Mouse (Mus musculus): ENCODE data around the gene Tbc1d13. TPM values are rescaled to one million over a fixed set of nuclear protein-coding genes. Genes with fewer than 3 reads are reported as not detected.
"Not testable (repeated sequence)": the region's sequence is repeated elsewhere in the genome, so short reads cannot be mapped to it uniquely, and the experiment has no call there.

Gene Tbc1d13
- polyA plus RNA-seq, 1 experiment from 2014 or later, result 3.7 TPM

DNA sequence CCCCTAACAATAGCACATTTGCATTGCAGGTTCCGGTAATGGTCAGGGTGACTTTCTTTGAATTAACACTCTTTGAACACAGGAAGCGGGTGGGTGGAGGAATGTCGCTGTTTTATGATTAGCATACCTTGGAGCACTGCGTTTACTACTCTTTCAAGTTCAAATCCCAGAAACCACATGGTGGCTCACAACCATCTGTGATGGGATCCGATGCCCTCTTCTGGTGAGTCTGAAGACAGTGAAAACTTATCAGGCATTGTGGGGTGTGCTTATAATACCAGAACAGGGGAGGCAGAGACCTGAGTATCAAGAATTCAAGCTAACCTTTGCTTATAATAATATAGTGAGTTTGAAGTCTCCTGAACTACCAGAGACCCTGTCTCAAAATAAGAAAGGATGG lies 2.3 kb upstream of the Tbc1d13 start:
- H3K4me1 ChIP-seq (replicated peaks), result peaks cover 43% of the 10 kb centered on the region
- H3K9ac ChIP-seq; H3K9me3 ChIP-seq (replicated peaks); ATAC-seq (ENCODE audit: low read depth); H3K27ac ChIP-seq; H3K36me3 ChIP-seq; DNase-seq; H3K4me3 ChIP-seq (replicated peaks); H3K27me3 ChIP-seq; H3K4me2 ChIP-seq: not testable (repeated sequence)
- 58% methylated on average over 5 of the region's 5 CpGs for WGBS (ENCODE audit: insufficient replicate concordance)

DNA sequence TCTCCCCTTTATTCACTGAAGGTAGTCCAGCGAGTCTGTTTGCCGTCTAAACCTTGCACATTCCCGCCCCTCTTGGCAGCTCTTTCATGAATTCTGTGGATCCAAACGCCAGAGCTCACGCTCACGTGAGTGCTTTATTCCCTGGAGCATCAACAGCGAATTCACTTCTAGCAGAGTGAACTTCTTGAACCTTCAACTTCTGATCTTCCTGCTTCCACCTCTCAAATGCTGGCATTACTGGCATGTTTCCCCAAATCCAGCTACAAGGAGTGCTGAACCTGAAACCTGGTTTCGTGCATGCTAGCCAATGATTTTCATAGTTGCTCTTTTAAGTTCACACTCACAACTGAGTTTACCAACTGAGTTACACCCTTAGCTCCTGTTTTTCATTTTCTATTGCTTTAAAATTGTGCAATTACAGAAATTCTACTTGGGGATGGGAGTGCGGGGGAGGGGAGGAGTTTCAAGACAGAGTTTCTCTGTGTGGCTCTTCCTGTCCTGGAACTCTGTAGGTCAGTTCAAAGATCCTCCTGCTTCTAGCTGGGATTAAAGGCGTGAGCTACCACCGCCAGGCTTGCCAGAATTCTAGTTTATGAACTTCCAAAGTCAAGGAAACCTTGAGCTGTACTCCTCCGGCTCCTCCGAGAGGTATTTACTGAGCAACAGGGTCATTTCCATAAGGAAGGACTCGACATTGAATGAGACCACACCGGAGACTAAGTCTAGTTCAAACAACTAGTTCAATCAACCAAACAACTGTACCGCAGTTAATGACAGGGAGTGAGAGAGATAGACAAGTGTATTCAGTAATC lies 539 bp upstream of the Tbc1d13 start:
- H3K4me3 ChIP-seq (replicated peaks), result peak overlapping the region; percentile 93
- no peaks in the 10 kb centered on the region for H3K9me3 ChIP-seq (replicated peaks)
- peaks cover 53% of the 10 kb centered on the region for H3K4me1 ChIP-seq (replicated peaks)
- peak overlapping the region; percentile 89 for H3K9ac ChIP-seq
- H3K27ac ChIP-seq, result peak overlapping the region; percentile 89
- H3K27me3 ChIP-seq, result no peaks in the 10 kb centered on the region
- H3K36me3 ChIP-seq, result peaks cover 16% of the 10 kb centered on the region
- no peak for DNase-seq
- peak overlapping the region; percentile 96 for H3K4me2 ChIP-seq
- peak; percentile 29 for ATAC-seq (ENCODE audit: low read depth)
- WGBS (ENCODE audit: insufficient replicate concordance), result 30% methylated on average over 16 of the region's 16 CpGs

DNA sequence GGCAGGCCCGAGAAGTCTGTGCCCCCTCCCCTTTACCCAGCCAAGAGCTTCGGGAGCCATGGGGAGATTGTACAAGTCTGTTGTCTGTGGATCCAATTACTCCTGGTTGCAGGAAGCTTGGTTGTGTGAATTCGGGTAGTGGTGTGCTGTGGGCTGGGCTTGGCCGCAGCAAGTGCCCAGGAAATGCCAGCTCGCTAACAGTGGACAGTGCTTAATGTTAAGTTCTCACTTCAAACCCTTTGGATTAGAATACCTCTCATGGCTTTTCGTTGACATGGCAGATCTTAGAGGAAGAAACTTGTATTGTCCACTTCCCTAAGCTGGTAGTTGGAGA lies 799 bp downstream of the Tbc1d13 start:
- H3K9ac ChIP-seq, result peak overlapping the region; percentile 89
- no peaks in the 10 kb centered on the region for H3K9me3 ChIP-seq (replicated peaks)
- H3K4me1 ChIP-seq (replicated peaks), result peaks cover 53% of the 10 kb centered on the region
- DNase-seq (no peak), ATAC-seq (ENCODE audit: low read depth) (no peak)
- H3K4me3 ChIP-seq (replicated peaks), result peak overlapping the region; percentile 93
- H3K36me3 ChIP-seq, result peaks cover 16% of the 10 kb centered on the region
- H3K4me2 ChIP-seq, result peak overlapping the region; percentile 96
- 10% methylated on average over 6 of the region's 6 CpGs for WGBS (ENCODE audit: insufficient replicate concordance)
- no peaks in the 10 kb centered on the region for H3K27me3 ChIP-seq
- H3K27ac ChIP-seq, result peak overlapping the region; percentile 89

GRCm38 (mm10) chr2:30134928-30135620 lies 1.5 kb downstream of the Tbc1d13 start:
- peak overlapping the region; percentile 89 for H3K9ac ChIP-seq
- H3K9me3 ChIP-seq (replicated peaks), result no peaks in the 10 kb centered on the region
- peak overlapping the region; percentile 93 for H3K4me3 ChIP-seq (replicated peaks)
- H3K4me2 ChIP-seq, result peak overlapping the region; percentile 96
- H3K4me1 ChIP-seq (replicated peaks), result peaks cover 50% of the 10 kb centered on the region
- H3K27me3 ChIP-seq, result no peaks in the 10 kb centered on the region
- peaks cover 17% of the 10 kb centered on the region for H3K36me3 ChIP-seq
- H3K27ac ChIP-seq, result peak overlapping the region; percentile 89
- WGBS (ENCODE audit: insufficient replicate concordance), result 44% methylated on average over 10 of the region's 10 CpGs
- ATAC-seq (ENCODE audit: low read depth) (no peak), DNase-seq (no peak)

DNA sequence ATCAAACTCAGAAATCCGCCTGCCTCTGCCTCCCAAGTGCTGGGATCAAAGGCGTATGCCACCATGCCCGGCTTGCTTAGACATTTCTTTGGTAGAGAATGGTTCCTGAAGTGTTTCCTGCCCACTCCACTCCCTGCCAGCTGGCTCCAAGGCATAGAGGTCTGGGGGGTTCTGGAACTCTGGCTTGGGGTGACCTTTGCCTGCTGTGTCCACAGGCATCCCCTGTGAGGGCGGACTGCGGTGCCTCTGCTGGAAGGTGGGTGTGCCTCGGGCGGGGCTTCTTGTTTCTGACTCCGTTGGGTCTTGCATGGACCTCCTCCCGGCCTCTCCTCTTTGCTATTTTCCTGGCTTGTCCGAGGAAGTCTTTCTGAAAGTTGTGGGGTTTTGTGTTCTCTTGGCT lies 2.9 kb downstream of the Tbc1d13 start:
- ATAC-seq (ENCODE audit: low read depth) (no peak), DNase-seq (no peak)
- 58% methylated on average over 10 of the region's 10 CpGs for WGBS (ENCODE audit: insufficient replicate concordance)
- H3K4me1 ChIP-seq (replicated peaks), result peaks cover 48% of the 10 kb centered on the region
- H3K36me3 ChIP-seq, result peaks cover 31% of the 10 kb centered on the region
- no peak overlapping the region for H3K27ac ChIP-seq
- H3K4me2 ChIP-seq, result no peak overlapping the region
- no peaks in the 10 kb centered on the region for H3K27me3 ChIP-seq
- no peaks in the 10 kb centered on the region for H3K9me3 ChIP-seq (replicated peaks)
- H3K9ac ChIP-seq, result no peak overlapping the region
- no peak overlapping the region for H3K4me3 ChIP-seq (replicated peaks)

DNA sequence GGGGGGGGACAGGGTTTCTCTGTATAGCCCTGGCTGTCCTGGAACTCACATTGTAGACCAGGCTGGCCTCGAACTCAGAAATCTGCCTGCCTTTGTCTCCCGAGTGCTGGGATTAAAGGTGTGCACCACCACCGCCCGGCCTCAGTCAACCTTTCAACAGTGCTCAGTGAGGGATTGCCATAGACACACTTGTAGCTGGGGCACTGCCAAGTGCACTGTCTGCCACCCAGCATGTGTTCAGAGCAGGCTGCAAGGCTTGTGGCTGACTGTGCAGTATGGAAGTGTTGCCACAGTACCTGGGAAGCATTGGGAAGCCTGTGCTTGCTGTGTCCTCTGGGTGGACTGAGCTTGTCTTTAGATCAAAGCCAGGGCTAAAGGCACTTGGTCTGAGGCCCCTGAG lies 6.5 kb downstream of the Tbc1d13 start:
- not testable (repeated sequence) for H3K9ac ChIP-seq; H3K27ac ChIP-seq; H3K27me3 ChIP-seq; DNase-seq; H3K4me3 ChIP-seq (replicated peaks); H3K9me3 ChIP-seq (replicated peaks); H3K4me2 ChIP-seq; ATAC-seq (ENCODE audit: low read depth)
- peaks cover 22% of the 10 kb centered on the region for H3K4me1 ChIP-seq (replicated peaks)
- peaks cover 65% of the 10 kb centered on the region for H3K36me3 ChIP-seq
- WGBS (ENCODE audit: insufficient replicate concordance), result 79% methylated on average over 4 of the region's 4 CpGs

DNA sequence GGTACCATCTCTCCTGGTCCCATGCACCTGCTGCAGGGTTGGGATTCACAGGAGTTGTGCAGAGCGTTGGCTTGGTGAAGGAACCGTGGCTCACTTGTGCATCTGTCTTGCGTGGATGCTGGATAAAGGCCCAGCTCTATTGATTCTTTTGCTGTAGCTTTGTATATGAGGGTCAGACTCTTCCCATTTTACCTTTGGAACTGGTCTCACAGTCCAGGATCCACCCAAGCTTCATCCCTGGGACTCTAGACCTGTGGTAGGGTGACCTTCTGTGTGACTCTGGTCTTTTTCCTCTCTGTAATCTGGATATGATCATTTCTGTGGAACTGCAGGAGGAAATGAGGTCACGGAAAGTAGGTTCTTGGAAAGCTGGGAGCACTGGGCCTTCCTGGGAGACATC lies 10.9 kb downstream of the Tbc1d13 start:
- ATAC-seq (ENCODE audit: low read depth), result no peak
- H3K4me3 ChIP-seq (replicated peaks), result no peak overlapping the region
- H3K4me2 ChIP-seq, result no peak overlapping the region
- H3K27me3 ChIP-seq, result no peaks in the 10 kb centered on the region
- H3K9ac ChIP-seq, result 0 out of 2 replicates have a peak overlapping the region, but pooled peaks have one; percentile 13
- H3K36me3 ChIP-seq, result peaks cover 86% of the 10 kb centered on the region
- no peak overlapping the region for H3K27ac ChIP-seq
- no peaks in the 10 kb centered on the region for H3K9me3 ChIP-seq (replicated peaks)
- DNase-seq, result no peak
- 92% methylated on average over 4 of the region's 4 CpGs for WGBS (ENCODE audit: insufficient replicate concordance)
- H3K4me1 ChIP-seq (replicated peaks), result no peaks in the 10 kb centered on the region

GRCm38 (mm10) chr2:30147466-30147865 lies 13.9 kb downstream of the Tbc1d13 start:
- Histone ChIP-seq H3K4me1 (replicated peaks) (no peaks in the 10 kb centered on the region), H3K4me3 (replicated peaks) (no peak overlapping the region), H3K36me3 (peaks cover 75% of the 10 kb centered on the region), H3K9me3 (replicated peaks) (no peaks in the 10 kb centered on the region), H3K4me2 (no peak overlapping the region), H3K27ac (no peak overlapping the region), H3K27me3 (no peaks in the 10 kb centered on the region), H3K9ac (no peak overlapping the region)
- DNase-seq, result no peak
- ATAC-seq (ENCODE audit: low read depth), result no peak
- WGBS (ENCODE audit: insufficient replicate concordance), result 86% methylated on average over 4 of the region's 4 CpGs

GRCm38 (mm10) chr2:30151840-30152239 lies 18.3 kb downstream of the Tbc1d13 start:
- WGBS (ENCODE audit: insufficient replicate concordance), result 84% methylated on average over 11 of the region's 11 CpGs
- H3K36me3 ChIP-seq, result peaks cover 41% of the 10 kb centered on the region

DNA sequence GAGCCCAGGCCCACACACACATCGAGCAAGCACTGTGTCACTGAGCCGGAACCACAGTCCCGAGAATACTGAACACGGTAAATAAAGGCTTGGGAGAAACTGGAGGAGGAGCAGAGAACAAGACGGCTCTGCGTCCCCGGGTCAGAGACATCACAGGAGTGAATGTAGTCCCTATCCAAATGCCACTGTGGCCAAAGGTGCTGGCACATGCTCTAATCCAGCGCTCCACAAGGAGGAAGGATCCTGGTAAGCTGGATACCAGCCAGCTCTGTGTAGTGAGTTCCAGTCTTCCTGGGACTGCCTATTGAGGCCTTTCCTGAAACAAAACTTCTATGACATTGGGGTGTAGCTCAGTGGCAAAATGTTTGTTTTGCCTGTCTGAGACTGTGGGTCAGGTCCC lies 19.1 kb downstream of the Tbc1d13 start:
- H3K4me2 ChIP-seq, result no peak overlapping the region
- ATAC-seq (ENCODE audit: low read depth), result no peak
- DNase-seq, result no peak
- H3K27me3 ChIP-seq, result no peaks in the 10 kb centered on the region
- no peaks in the 10 kb centered on the region for H3K4me1 ChIP-seq (replicated peaks)
- peaks cover 33% of the 10 kb centered on the region for H3K36me3 ChIP-seq
- H3K4me3 ChIP-seq (replicated peaks), result no peak overlapping the region
- 78% methylated on average over 8 of the region's 8 CpGs for WGBS (ENCODE audit: insufficient replicate concordance)
- no peak overlapping the region for H3K27ac ChIP-seq
- H3K9ac ChIP-seq, result no peak overlapping the region
- H3K9me3 ChIP-seq (replicated peaks), result no peaks in the 10 kb centered on the region

More at GRCm38 (mm10) chr2:30151840-30152239, 18.3 kb downstream of the Tbc1d13 start:
- Histone ChIP-seq H3K4me2 (no peak overlapping the region), H3K9me3 (replicated peaks) (no peaks in the 10 kb centered on the region), H3K4me3 (replicated peaks) (no peak overlapping the region), H3K27ac (no peak overlapping the region), H3K4me1 (replicated peaks) (no peaks in the 10 kb centered on the region), H3K27me3 (no peaks in the 10 kb centered on the region), H3K9ac (no peak overlapping the region)
- ATAC-seq (ENCODE audit: low read depth) (no peak), DNase-seq (no peak)

DNA sequence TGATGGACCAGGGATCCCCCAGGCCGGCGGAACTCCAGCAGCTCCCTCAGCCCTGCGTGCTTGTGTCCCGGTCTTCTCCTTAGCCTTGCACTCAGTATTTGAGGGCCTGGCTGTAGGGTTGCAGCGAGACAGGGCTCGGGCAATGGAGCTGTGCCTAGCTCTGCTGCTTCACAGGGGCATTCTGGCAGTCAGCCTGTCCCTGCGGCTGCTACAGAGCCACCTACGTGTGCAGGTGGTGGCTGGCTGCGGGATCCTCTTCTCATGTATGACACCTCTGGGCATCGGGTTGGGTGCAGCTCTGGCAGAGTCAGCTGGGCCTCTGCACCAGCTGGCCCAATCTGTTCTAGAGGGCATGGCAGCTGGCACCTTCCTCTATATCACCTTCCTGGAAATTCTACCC lies 26.3 kb downstream of the Tbc1d13 start:
- WGBS (ENCODE audit: insufficient replicate concordance), result 82% methylated on average over 9 of the region's 10 CpGs
- H3K4me2 ChIP-seq; H3K27me3 ChIP-seq; H3K9ac ChIP-seq; H3K27ac ChIP-seq; DNase-seq; H3K4me1 ChIP-seq (replicated peaks); ATAC-seq (ENCODE audit: low read depth); H3K9me3 ChIP-seq (replicated peaks); H3K36me3 ChIP-seq; H3K4me3 ChIP-seq (replicated peaks): not testable (repeated sequence)

DNA sequence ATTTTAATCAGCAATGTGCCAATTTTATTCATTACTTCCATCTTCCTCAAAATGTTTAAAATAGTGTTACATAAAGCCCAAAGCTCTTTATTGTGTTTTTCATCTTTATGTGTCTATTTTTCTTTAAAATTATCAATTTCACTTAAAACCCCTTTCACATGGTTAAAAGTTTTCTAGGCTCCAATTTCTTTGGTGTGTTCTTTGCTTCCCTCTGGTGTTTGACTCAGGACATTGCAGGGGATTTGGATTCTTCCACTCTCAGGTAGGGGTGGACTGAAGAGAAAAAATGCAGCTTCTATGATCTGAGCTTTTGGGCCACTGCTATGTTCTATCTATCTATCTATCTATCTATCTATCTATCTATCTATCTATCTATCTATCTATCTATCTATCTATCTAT lies 28.3 kb downstream of the Tbc1d13 start:
- H3K9ac ChIP-seq, result no peak overlapping the region
- DNase-seq (no peak), ATAC-seq (ENCODE audit: low read depth) (no peak)
- no peak overlapping the region for H3K4me3 ChIP-seq (replicated peaks)
- H3K9me3 ChIP-seq (replicated peaks), result peaks cover 11% of the 10 kb centered on the region
- H3K27ac ChIP-seq, result no peak overlapping the region
- H3K36me3 ChIP-seq, result no peaks in the 10 kb centered on the region
- H3K4me2 ChIP-seq, result no peak overlapping the region
- no peaks in the 10 kb centered on the region for H3K4me1 ChIP-seq (replicated peaks)
- H3K27me3 ChIP-seq, result no peaks in the 10 kb centered on the region
